Mouse (Mus musculus) liver, embryonic 14.5 days (tissue): ENCODE results near the gene Shkbp1.
A peak's percentile ranks its signal among the peaks of the same experiment; 100 is the strongest.

Experiments used
- CTCF ChIP-seq: IDR thresholded peaks from 2 replicates; pipeline ENCODE4 v1.5.1; 2016; ENCODE audit warnings: antibody characterized with exemption, low read depth, control low read depth
- EP300 ChIP-seq: IDR thresholded peaks from 2 replicates; pipeline ENCODE4 v1.6.1; 2016; ENCODE audit warnings: antibody characterized with exemption, low read depth

DNA sequence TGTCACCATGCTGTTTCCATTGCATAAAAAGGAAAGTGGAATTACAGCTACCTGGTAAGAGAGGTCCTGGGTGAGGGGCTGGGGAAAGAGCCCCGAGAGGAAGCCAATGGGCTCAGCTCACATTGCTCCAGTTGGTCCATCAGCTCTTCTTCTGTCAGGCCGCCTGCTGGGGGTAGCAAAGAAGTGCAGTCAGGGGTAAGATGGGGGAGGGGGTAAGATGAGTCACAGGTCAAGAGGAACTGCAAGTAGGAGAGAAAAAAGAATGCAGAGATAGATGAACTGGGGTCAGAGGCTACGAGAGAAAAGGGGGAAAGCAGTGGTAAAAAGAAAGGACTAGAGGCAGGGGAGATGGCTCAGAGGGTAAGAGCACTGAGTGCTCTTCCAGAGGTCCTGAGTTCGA is 13.2 kb downstream of the Shkbp1 start:
- TF ChIP-seq CTCF (peak; percentile 52), EP300 (no peak)
